Mouse (Mus musculus): Measurements from ENCODE around the gene Flrt2. TPM values are rescaled to one million over a fixed set of nuclear protein-coding genes. Genes with fewer than 3 reads are reported as not detected.

Gene Flrt2
- polyA plus RNA-seq, 1 experiment from 2014 or later = 28.1 TPM

- Histone ChIP-seq H3K9ac (no peak overlapping the region), H3K9me3 (replicated peaks) (no peaks in the 10 kb centered on the region), H3K27me3 (no peaks in the 10 kb centered on the region), H3K36me3 (no peaks in the 10 kb centered on the region), H3K4me3 (replicated peaks) (no peak overlapping the region), H3K4me2 (replicated peaks) (no peak overlapping the region), H3K4me1 (peaks cover 7% of the 10 kb centered on the region; the same call in 1 of the 2 replicates), H3K27ac (replicated peaks) (no peak overlapping the region)
- ATAC-seq (ENCODE audit: insufficient number of reproducible peaks, low FRiP score, low TSS enrichment, low read depth) = no peak
- WGBS = 73% methylated on average over 3 of the region's 3 CpGs
Observed at GRCm38 (mm10) chr12:95770251-95770650, 78.2 kb downstream of the Flrt2 start.

GRCm38 (mm10) chr12:95790146-95790545 lies 98.1 kb downstream of the Flrt2 start:
- no peak overlapping the region for H3K9ac ChIP-seq
- no peak for ATAC-seq (ENCODE audit: insufficient number of reproducible peaks, low FRiP score, low TSS enrichment, low read depth)
- no peak overlapping the region for H3K27ac ChIP-seq (replicated peaks)
- H3K9me3 ChIP-seq (replicated peaks) = no peaks in the 10 kb centered on the region
- no peak overlapping the region for H3K4me3 ChIP-seq (replicated peaks)
- no peaks in the 10 kb centered on the region for H3K27me3 ChIP-seq
- WGBS = 79% methylated on average over 1 of the region's 1 CpGs
- no peak overlapping the region for H3K4me2 ChIP-seq (replicated peaks)
- H3K36me3 ChIP-seq = no peaks in the 10 kb centered on the region
- H3K4me1 ChIP-seq = no peaks in the 10 kb centered on the region

- no peak overlapping the region for H3K27ac ChIP-seq (replicated peaks)
- no peaks in the 10 kb centered on the region for H3K9me3 ChIP-seq (replicated peaks)
- no peak for ATAC-seq (ENCODE audit: insufficient number of reproducible peaks, low FRiP score, low TSS enrichment, low read depth)
- H3K4me3 ChIP-seq (replicated peaks) = no peak overlapping the region
- H3K4me2 ChIP-seq (replicated peaks) = no peak overlapping the region
- no peaks in the 10 kb centered on the region for H3K36me3 ChIP-seq
- H3K4me1 ChIP-seq = no peaks in the 10 kb centered on the region
- H3K9ac ChIP-seq = no peak overlapping the region
- no peaks in the 10 kb centered on the region for H3K27me3 ChIP-seq
Observed at GRCm38 (mm10) chr12:95816660-95817059, 124.6 kb downstream of the Flrt2 start.
